Mouse (Mus musculus) heart, postnatal 0 days (tissue): ENCODE measurements around the gene Nid2.

ENCODE experiments used
- CTCF ChIP-seq: IDR thresholded peaks from 2 replicates; pipeline ENCODE4 v1.5.1; 2016; ENCODE audit warnings: antibody characterized with exemption, control low read depth, low read depth
- EP300 ChIP-seq: IDR thresholded peaks from 2 replicates; pipeline ENCODE4 v1.6.1; 2016; ENCODE audit warnings: antibody characterized with exemption, low read depth

DNA sequence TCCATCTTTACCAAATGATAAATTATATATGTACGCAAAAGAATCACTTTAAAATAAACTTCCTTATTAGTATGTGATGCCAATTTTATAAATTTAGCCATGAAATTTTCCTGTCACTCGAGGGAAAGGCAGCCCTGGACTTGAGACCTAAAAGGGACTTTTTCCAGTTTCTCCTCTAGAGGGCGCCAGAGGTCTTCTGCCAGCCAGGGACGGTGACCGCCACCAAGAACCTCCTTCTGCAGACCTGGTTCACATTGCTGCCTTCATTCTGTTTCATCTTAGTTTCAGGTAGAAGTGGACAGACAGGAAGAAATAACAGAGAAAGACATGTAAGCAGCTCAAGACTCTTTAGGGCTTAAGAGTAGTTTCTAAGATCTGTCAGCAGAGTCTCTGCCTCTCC is 44.6 kb upstream of the Nid2 start:
- TF ChIP-seq CTCF: peak; percentile 94
- TF ChIP-seq EP300: no peak
